In genomic region chr8:12427886-12428799, GRCm38 (mm10) we compare ENCODE assay signal across 16 mouse cellular contexts. TPM values are rescaled to one million over a fixed set of nuclear protein-coding genes. Genes with fewer than 3 reads are reported as not detected.
DNase-seq lines count a peak whose midpoint lies in the region; ATAC-seq and TF ChIP-seq lines count a peak whose summit lies in the region.
"Had no signal": no experiment of that assay in that cellular context is flagged by ENCODE, and none has a peak within 500 bp of the region (broad histone marks: within the 10 kb centered on the region; RNA-seq: fewer than 3 reads in every experiment).

No protein-coding gene starts in this region.

- WGBS in forebrain, embryonic 10.5 days, result 27% methylated on average over 26 of the region's 26 CpGs
- WGBS in forebrain, postnatal 0 days, result 22% methylated on average over 26 of the region's 26 CpGs
- 25% methylated on average over 26 of the region's 26 CpGs for WGBS in midbrain, embryonic 10.5 days
- 12% methylated on average over 26 of the region's 26 CpGs for WGBS in midbrain, postnatal 0 days
- 18% methylated on average over 26 of the region's 26 CpGs for WGBS in forebrain, embryonic 13.5 days

- no peak overlapping the region for H3K9ac ChIP-seq in forebrain, postnatal 0 days
- no peak overlapping the region for H3K9ac ChIP-seq in midbrain, postnatal 0 days (replicated peaks; ENCODE audit: low read length, poor library complexity, severe bottlenecking)
- H3K9ac ChIP-seq in forebrain, embryonic 13.5 days, result 0 out of 2 replicates have a peak overlapping the region, but pooled peaks have one; percentile 46
- H3K9ac ChIP-seq: embryonic facial prominence, embryonic 12.5 days; neural tube, embryonic 13.5 days had no signal

- no peak for DNase-seq in forebrain, embryonic 10.5 days (ENCODE audit: extremely low spot score, low spot score)
- DNase-seq in forebrain, postnatal 0 days, result no peak
- DNase-seq in midbrain, embryonic 10.5 days (ENCODE audit: low spot score), result no peak
- DNase-seq in midbrain, postnatal 0 days (ENCODE audit: low spot score), result no peak
- peak; percentile 38 for DNase-seq in retina, embryonic 14.5 days (ENCODE audit: low spot score)
- DNase-seq in gastrocnemius, adult 2 months, result no peak
- DNase-seq in MN1 (ENCODE audit: low spot score), result no peak
- DNase-seq: adrenal gland, adult 2 months; lung, adult 18-20 months had no signal

- peaks cover 98% of the 10 kb centered on the region for H3K27me3 ChIP-seq in forebrain, embryonic 10.5 days (ENCODE audit: poor library complexity, severe bottlenecking)
- H3K27me3 ChIP-seq in forebrain, postnatal 0 days (ENCODE audit: insufficient read depth, low read length), result peaks cover 20% of the 10 kb centered on the region; the same call in 1 of the 2 replicates
- peaks cover 99% of the 10 kb centered on the region for H3K27me3 ChIP-seq in midbrain, embryonic 10.5 days (ENCODE audit: low read depth, poor library complexity, severe bottlenecking)
- H3K27me3 ChIP-seq in midbrain, postnatal 0 days (ENCODE audit: insufficient read depth, low read length), result peaks cover 50% of the 10 kb centered on the region
- H3K27me3 ChIP-seq in forebrain, embryonic 13.5 days, result peaks cover 23% of the 10 kb centered on the region; the same call in 1 of the 2 replicates

- intact Hi-C loops in gastrocnemius, adult 2 months (cut with DNase I), result no loop called here

- H3K9me3 ChIP-seq in forebrain, embryonic 10.5 days, result no peaks in the 10 kb centered on the region
- H3K9me3 ChIP-seq in forebrain, postnatal 0 days (ENCODE audit: low read length), result no peaks in the 10 kb centered on the region
- no peaks in the 10 kb centered on the region for H3K9me3 ChIP-seq in midbrain, embryonic 10.5 days (replicated peaks)
- H3K9me3 ChIP-seq in midbrain, postnatal 0 days (ENCODE audit: low read length), result no peaks in the 10 kb centered on the region
- H3K9me3 ChIP-seq in forebrain, embryonic 13.5 days (replicated peaks), result no peaks in the 10 kb centered on the region
- H3K9me3 ChIP-seq: embryonic facial prominence, embryonic 12.5 days; neural tube, embryonic 13.5 days had no signal

- TF ChIP-seq CTCF in forebrain, postnatal 0 days (IDR thresholded peaks at IDR 0.05; ENCODE audit: low read depth), result no peak
- no peak for TF ChIP-seq CTCF in midbrain, postnatal 0 days (IDR thresholded peaks at IDR 0.05)
- no peak for TF ChIP-seq CTCF in gastrocnemius, adult 2 months (IDR thresholded peaks at IDR 0.05)

- H3K4me2 ChIP-seq in forebrain, postnatal 0 days (ENCODE audit: low read depth), result no peak overlapping the region
- H3K4me2 ChIP-seq in midbrain, postnatal 0 days (ENCODE audit: low read depth, low read length, poor library complexity, severe bottlenecking), result no peak overlapping the region
- peak overlapping the region; percentile 34 for H3K4me2 ChIP-seq in forebrain, embryonic 13.5 days
- H3K4me2 ChIP-seq: embryonic facial prominence, embryonic 12.5 days; neural tube, embryonic 13.5 days had no signal

- peak overlapping the region; percentile 97 for H3K27ac ChIP-seq in forebrain, embryonic 10.5 days
- H3K27ac ChIP-seq in forebrain, postnatal 0 days (ENCODE audit: low read depth, low read length), result no peak overlapping the region
- H3K27ac ChIP-seq in midbrain, embryonic 10.5 days (replicated peaks), result peak overlapping the region; percentile 94
- H3K27ac ChIP-seq in midbrain, postnatal 0 days (ENCODE audit: low read depth, low read length), result no peak overlapping the region
- H3K27ac ChIP-seq in forebrain, embryonic 13.5 days, result peak overlapping the region; percentile 95
- H3K27ac ChIP-seq in gastrocnemius, adult 2 months, result no peak overlapping the region
- H3K27ac ChIP-seq: embryonic facial prominence, embryonic 12.5 days; neural tube, embryonic 13.5 days had no signal

- peak overlapping the region; percentile 19; the same call in 1 of the 2 replicates for H3K4me3 ChIP-seq in forebrain, embryonic 10.5 days
- H3K4me3 ChIP-seq in forebrain, postnatal 0 days (ENCODE audit: low read depth, low read length), result no peak overlapping the region
- H3K4me3 ChIP-seq in midbrain, embryonic 10.5 days, result peak overlapping the region; percentile 35
- H3K4me3 ChIP-seq in midbrain, postnatal 0 days (ENCODE audit: low read depth, low read length), result no peak overlapping the region
- no peak overlapping the region for H3K4me3 ChIP-seq in forebrain, embryonic 13.5 days
- no peak overlapping the region for H3K4me3 ChIP-seq in gastrocnemius, adult 2 months
- H3K4me3 ChIP-seq: embryonic facial prominence, embryonic 12.5 days; neural tube, embryonic 13.5 days had no signal

- H3K4me1 ChIP-seq in forebrain, embryonic 10.5 days, result peaks cover 86% of the 10 kb centered on the region
- H3K4me1 ChIP-seq in forebrain, postnatal 0 days (ENCODE audit: insufficient read depth), result peaks cover 12% of the 10 kb centered on the region
- peaks cover 69% of the 10 kb centered on the region for H3K4me1 ChIP-seq in midbrain, embryonic 10.5 days
- no peaks in the 10 kb centered on the region for H3K4me1 ChIP-seq in midbrain, postnatal 0 days (ENCODE audit: insufficient read depth, low read length)
- H3K4me1 ChIP-seq in forebrain, embryonic 13.5 days, result peaks cover 63% of the 10 kb centered on the region

- no peak for ATAC-seq in forebrain, postnatal 0 days
- no peak for ATAC-seq in midbrain, postnatal 0 days (ENCODE audit: low FRiP score)
- ATAC-seq in forebrain, embryonic 13.5 days, result no peak

- H3K36me3 ChIP-seq in forebrain, embryonic 10.5 days (replicated peaks), result 0 out of 2 replicates have a peak, but pooled peaks cover 2% of the 10 kb centered on the region
- H3K36me3 ChIP-seq in forebrain, postnatal 0 days (ENCODE audit: insufficient read depth), result no peaks in the 10 kb centered on the region
- no peaks in the 10 kb centered on the region for H3K36me3 ChIP-seq in midbrain, embryonic 10.5 days
- H3K36me3 ChIP-seq in midbrain, postnatal 0 days (ENCODE audit: insufficient read depth, low read length), result no peaks in the 10 kb centered on the region
- peaks cover 10% of the 10 kb centered on the region for H3K36me3 ChIP-seq in forebrain, embryonic 13.5 days (ENCODE audit: poor library complexity, severe bottlenecking)
- H3K36me3 ChIP-seq: embryonic facial prominence, embryonic 12.5 days; neural tube, embryonic 13.5 days had no signal

RNA-seq across cellular contexts. Expression of gene Sox1, which starts 33.0 kb away (rescaled TPM):
- polyA plus RNA-seq in forebrain, embryonic 10.5 days (2016; fragmentation: Nextera tagmentation; extraction: Ambion mirVana), result 4.2 and 4.3 TPM in 2 replicates
- 22.5 and 36.5 TPM in 2 replicates for total RNA-seq in forebrain, postnatal 0 days (2014; rRNA removed)
- 2.6 and 4.3 TPM in 2 replicates for polyA plus RNA-seq in forebrain, postnatal 0 days (2015; fragmentation: Nextera tagmentation; extraction: Ambion mirVana)
- polyA plus RNA-seq in midbrain, embryonic 10.5 days (2016; fragmentation: Nextera tagmentation; extraction: Ambion mirVana), result 3.2 and 3.4 TPM in 2 replicates
- 16.8 and 17.7 TPM in 2 replicates for total RNA-seq in midbrain, postnatal 0 days (2014; rRNA removed)
- polyA plus RNA-seq in midbrain, postnatal 0 days (2015; fragmentation: Nextera tagmentation; extraction: Ambion mirVana), result 1.6 and 2.6 TPM in 2 replicates
- polyA plus RNA-seq in forebrain, embryonic 13.5 days (2015; fragmentation: Nextera tagmentation; extraction: Ambion mirVana), result 7.7 and 8.8 TPM in 2 replicates
- total RNA-seq in gastrocnemius, adult 2 months (2021), result not detected
- total RNA-seq: adrenal gland, adult 2 months; heart, adult 8-10 months; megakaryocyte progenitor cell, adult 5-6 weeks; MEL had no signal
- polyA plus RNA-seq: thymus, postnatal 0 days had no signal

Comparison
In these comparisons a context has a peak if more than half of its experiments do, and no peak if none do; other contexts are left out.
1. H3K27ac ChIP-seq: peak in forebrain, embryonic 10.5 days (single experiment), midbrain, embryonic 10.5 days (single experiment) and forebrain, embryonic 13.5 days (single experiment); none in forebrain, postnatal 0 days (single experiment), midbrain, postnatal 0 days (single experiment) and gastrocnemius, adult 2 months (single experiment).
2. H3K4me3 ChIP-seq: peak in forebrain, embryonic 10.5 days (single experiment) and midbrain, embryonic 10.5 days (single experiment); none in forebrain, postnatal 0 days (single experiment), midbrain, postnatal 0 days (single experiment), forebrain, embryonic 13.5 days (single experiment) and gastrocnemius, adult 2 months (single experiment).